Comparison of ENCODE assay signal across 16 mouse cellular contexts in the genomic region with DNA sequence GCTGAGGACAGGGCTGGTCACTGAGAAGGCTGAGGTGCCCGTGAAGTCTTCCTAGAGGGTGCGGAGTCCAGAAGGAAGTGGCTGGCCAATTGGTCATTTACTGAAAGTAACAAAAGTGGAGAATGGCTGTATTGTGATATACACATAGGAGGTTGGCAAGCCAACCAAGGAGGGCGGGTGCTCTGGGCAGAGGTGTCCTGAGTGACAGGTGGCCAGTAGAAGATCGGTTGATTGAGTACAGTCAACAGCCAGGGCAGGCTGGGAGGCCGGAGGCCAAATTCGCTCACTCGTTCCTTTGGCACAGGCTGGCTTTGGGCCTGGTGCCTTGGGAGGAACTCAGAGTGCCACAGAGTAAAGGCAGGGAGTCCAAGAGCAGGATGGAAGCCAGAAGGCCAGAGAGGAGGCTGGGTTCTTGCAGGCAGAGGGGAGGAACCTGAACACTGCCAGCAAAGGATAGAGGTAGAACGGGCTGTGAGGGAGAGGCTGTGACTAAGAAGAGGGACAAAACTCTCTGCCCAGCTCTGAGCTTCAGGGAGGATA.
DNase-seq lines count a peak whose midpoint lies in the region; ATAC-seq and TF ChIP-seq lines count a peak whose summit lies in the region.
"Had no signal": no experiment of that assay in that cellular context is flagged by ENCODE, and none has a peak within 500 bp of the region (broad histone marks: within the 10 kb centered on the region; RNA-seq: fewer than 3 reads in every experiment).

No protein-coding gene starts in this region.

- DNase-seq in hindbrain, postnatal 0 days (ENCODE audit: low spot score), result peak; percentile 65
- peak; percentile 31 for DNase-seq in 3134 (ENCODE audit: extremely low read depth, insufficient read length, low spot score)
- DNase-seq in brain, adult 2 months (ENCODE audit: low read depth, low spot score), result peak; percentile 90
- DNase-seq in cerebellum, postnatal 14 days, result peak; percentile 78 to 85
- no peak for DNase-seq in kidney, postnatal 36 days
- DNase-seq in yolk sac, embryonic 10.5 days (ENCODE audit: low spot score), result no peak
- DNase-seq: kidney, postnatal 14 days; thymus, postnatal 14 days had no signal

- ATAC-seq in hindbrain, postnatal 0 days, result peak; percentile 49; the same call in 1 of the 2 replicates
- ATAC-seq in hindbrain, embryonic 13.5 days (ENCODE audit: low FRiP score), result no peak
- ATAC-seq: activated CD4-positive, CD25-positive, alpha-beta regulatory T cell, adult 4 months; intestine, embryonic 15.5 days had no signal

- no peaks in the 10 kb centered on the region for H3K27me3 ChIP-seq in hindbrain, postnatal 0 days (ENCODE audit: insufficient read depth, low read length)
- H3K27me3 ChIP-seq in hindbrain, embryonic 13.5 days, result peaks cover 3% of the 10 kb centered on the region; the same call in 1 of the 2 replicates
- H3K27me3 ChIP-seq: CH12.LX; intestine, embryonic 15.5 days; lung, embryonic 15.5 days; stomach, embryonic 15.5 days had no signal

- no peak overlapping the region for H3K4me2 ChIP-seq in hindbrain, postnatal 0 days (ENCODE audit: low read depth, low read length)
- no peak overlapping the region for H3K4me2 ChIP-seq in hindbrain, embryonic 13.5 days
- H3K4me2 ChIP-seq: intestine, embryonic 15.5 days; liver, embryonic 11.5 days; lung, embryonic 15.5 days; stomach, embryonic 15.5 days had no signal

- no peaks in the 10 kb centered on the region for H3K9me3 ChIP-seq in hindbrain, postnatal 0 days (ENCODE audit: low read length)
- no peaks in the 10 kb centered on the region for H3K9me3 ChIP-seq in hindbrain, embryonic 13.5 days
- H3K9me3 ChIP-seq: intestine, embryonic 15.5 days; lung, embryonic 15.5 days; megakaryocyte, embryonic 14.5 days; stomach, embryonic 15.5 days had no signal

- H3K36me3 ChIP-seq in hindbrain, postnatal 0 days (ENCODE audit: insufficient read depth, low read length), result no peaks in the 10 kb centered on the region
- no peaks in the 10 kb centered on the region for H3K36me3 ChIP-seq in hindbrain, embryonic 13.5 days
- H3K36me3 ChIP-seq: intestine, embryonic 15.5 days; lung, embryonic 15.5 days; stomach, embryonic 15.5 days had no signal

- no peak overlapping the region for H3K9ac ChIP-seq in hindbrain, postnatal 0 days (replicated peaks; ENCODE audit: low read length)
- no peak overlapping the region for H3K9ac ChIP-seq in hindbrain, embryonic 13.5 days
- H3K9ac ChIP-seq: intestine, embryonic 15.5 days; lung, embryonic 15.5 days; stomach, embryonic 15.5 days had no signal

- H3K4me1 ChIP-seq in hindbrain, postnatal 0 days (ENCODE audit: insufficient read depth, low read length), result peaks cover 14% of the 10 kb centered on the region; the same call in 1 of the 2 replicates
- H3K4me1 ChIP-seq in hindbrain, embryonic 13.5 days (replicated peaks), result peaks cover 6% of the 10 kb centered on the region; the same call in 1 of the 2 replicates
- H3K4me1 ChIP-seq: intestine, embryonic 15.5 days; lung, embryonic 15.5 days; megakaryocyte, embryonic 14.5 days; stomach, embryonic 15.5 days had no signal

- no peak overlapping the region for H3K4me3 ChIP-seq in hindbrain, postnatal 0 days (ENCODE audit: low read length)
- no peak overlapping the region for H3K4me3 ChIP-seq in hindbrain, embryonic 13.5 days
- H3K4me3 ChIP-seq: intestine, embryonic 15.5 days; lung, embryonic 15.5 days; megakaryocyte, embryonic 14.5 days; stomach, embryonic 15.5 days had no signal

- no peak for TF ChIP-seq CTCF in hindbrain, postnatal 0 days (IDR thresholded peaks at IDR 0.05; ENCODE audit: low read depth)

- 58% methylated on average over 8 of the region's 8 CpGs for WGBS in hindbrain, postnatal 0 days
- 94% methylated on average over 8 of the region's 8 CpGs for WGBS in hindbrain, embryonic 13.5 days

- H3K27ac ChIP-seq in hindbrain, postnatal 0 days, result peak overlapping the region; percentile 45; the same call in 1 of the 2 replicates
- no peak overlapping the region for H3K27ac ChIP-seq in hindbrain, embryonic 13.5 days
- H3K27ac ChIP-seq: intestine, embryonic 15.5 days; lung, embryonic 15.5 days; stomach, embryonic 15.5 days had no signal

Comparison
In these comparisons a context has a peak if more than half of its experiments do, and no peak if none do; other contexts are left out.
1. DNase-seq: peak in hindbrain, postnatal 0 days (single experiment), 3134 (single experiment), brain, adult 2 months (single experiment) and cerebellum, postnatal 14 days (2 of 2); none in kidney, postnatal 36 days (0 of 2) and yolk sac, embryonic 10.5 days (single experiment).